Comparison of ENCODE assay signal across 23 mouse cellular contexts in the genomic region with DNA sequence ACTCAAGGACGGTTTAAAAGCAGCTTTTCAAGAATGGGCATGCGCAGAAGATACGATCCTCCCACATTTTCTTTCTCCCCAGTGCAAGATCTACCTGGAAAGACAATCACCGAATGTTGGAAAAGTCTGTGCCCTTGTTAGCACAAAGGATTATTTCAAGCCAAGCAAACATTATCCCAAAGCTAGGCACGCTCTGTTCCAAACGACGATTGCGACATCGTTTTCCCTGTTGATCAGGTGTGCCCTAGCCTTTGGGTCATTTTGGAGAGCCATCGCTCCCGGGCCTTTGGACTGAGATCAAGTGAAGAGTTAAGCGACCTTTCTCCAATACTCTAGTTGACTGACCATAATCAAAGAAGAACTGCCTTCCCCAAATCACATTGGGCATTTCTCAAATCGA. TPM values are rescaled to one million over a fixed set of nuclear protein-coding genes. Genes with fewer than 3 reads are reported as not detected.
A peak's percentile ranks its signal among the peaks of the same experiment; 100 is the strongest.
DNase-seq lines count a peak whose midpoint lies in the region; ATAC-seq and TF ChIP-seq lines count a peak whose summit lies in the region.
"Had no signal": no experiment of that assay in that cellular context is flagged by ENCODE, and none has a peak within 500 bp of the region (broad histone marks: within the 10 kb centered on the region; RNA-seq: fewer than 3 reads in every experiment).

No protein-coding gene starts in this region.

- DNase-seq in liver: peak; percentile 51
- DNase-seq in liver, embryonic 11.5 days (ENCODE audit: low spot score): no peak
- DNase-seq in midbrain, embryonic 11.5 days (ENCODE audit: low spot score, missing footprints): peak; percentile 66
- no peak for DNase-seq in midbrain, postnatal 0 days (ENCODE audit: low spot score)
- DNase-seq in liver, embryonic 13.5 days: no peak
- peak; percentile 63 for DNase-seq in yolk sac, embryonic 10.5 days (ENCODE audit: low spot score)
- DNase-seq in embryo, embryonic 11 days: no peak
- DNase-seq in gastrocnemius, postnatal 10 days: no peak
- DNase-seq: cerebellum, adult 8-10 months; cerebellum, postnatal 25 days; gastrocnemius, postnatal 36 days; heart, adult 2 months; kidney, postnatal 4 days; layer of hippocampus, postnatal 36 days; left cerebral cortex, postnatal 4 days; midbrain, embryonic 14.5 days; right cerebral cortex, postnatal 25 days had no signal

- WGBS in liver, embryonic 11.5 days: 83% methylated on average over 13 of the region's 13 CpGs
- 94% methylated on average over 13 of the region's 13 CpGs for WGBS in midbrain, embryonic 11.5 days
- WGBS in midbrain, postnatal 0 days: 93% methylated on average over 13 of the region's 13 CpGs
- WGBS in liver, embryonic 13.5 days (ENCODE audit: insufficient replicate concordance): 71% methylated on average over 13 of the region's 13 CpGs

- no peaks in the 10 kb centered on the region for H3K36me3 ChIP-seq in liver, embryonic 11.5 days (ENCODE audit: control insufficient read depth, insufficient read depth, low read length)
- H3K36me3 ChIP-seq in midbrain, embryonic 11.5 days (ENCODE audit: control insufficient read depth, insufficient read depth, low read length): no peaks in the 10 kb centered on the region
- no peaks in the 10 kb centered on the region for H3K36me3 ChIP-seq in midbrain, postnatal 0 days (ENCODE audit: insufficient read depth, low read length)
- H3K36me3 ChIP-seq in liver, embryonic 13.5 days: no peaks in the 10 kb centered on the region
- H3K36me3 ChIP-seq: forebrain, embryonic 15.5 days; heart, embryonic 12.5 days; hindbrain, embryonic 15.5 days; intestine, embryonic 15.5 days; stomach, embryonic 15.5 days had no signal

- H3K4me2 ChIP-seq in liver, embryonic 11.5 days: no peak overlapping the region
- H3K4me2 ChIP-seq in midbrain, embryonic 11.5 days: no peak overlapping the region
- H3K4me2 ChIP-seq in midbrain, postnatal 0 days (ENCODE audit: low read depth, low read length, poor library complexity, severe bottlenecking): no peak overlapping the region
- H3K4me2 ChIP-seq in liver, embryonic 13.5 days: no peak overlapping the region
- H3K4me2 ChIP-seq: forebrain, embryonic 15.5 days; heart, embryonic 12.5 days; hindbrain, embryonic 15.5 days; intestine, embryonic 15.5 days; stomach, embryonic 15.5 days had no signal

- no peak for ATAC-seq in liver, embryonic 11.5 days (replicated peaks; ENCODE audit: low FRiP score)
- no peak for ATAC-seq in midbrain, embryonic 11.5 days (ENCODE audit: low FRiP score)
- no peak for ATAC-seq in midbrain, postnatal 0 days (ENCODE audit: low FRiP score)
- peak; percentile 63 for ATAC-seq in liver, embryonic 13.5 days (ENCODE audit: low read depth)
- ATAC-seq: forebrain, embryonic 15.5 days; intestine, embryonic 15.5 days had no signal

- H3K4me3 ChIP-seq in liver, embryonic 11.5 days (ENCODE audit: low read depth, low read length): no peak overlapping the region
- no peak overlapping the region for H3K4me3 ChIP-seq in midbrain, embryonic 11.5 days (ENCODE audit: low read depth, low read length)
- H3K4me3 ChIP-seq in midbrain, postnatal 0 days (ENCODE audit: low read depth, low read length): no peak overlapping the region
- H3K4me3 ChIP-seq in liver, embryonic 13.5 days (replicated peaks): no peak overlapping the region
- H3K4me3 ChIP-seq: forebrain, embryonic 15.5 days; heart, adult 2 months; heart, embryonic 12.5 days; hindbrain, embryonic 15.5 days; intestine, embryonic 15.5 days; stomach, embryonic 15.5 days had no signal

- H3K27me3 ChIP-seq in liver, embryonic 11.5 days (replicated peaks; ENCODE audit: control insufficient read depth, insufficient read depth, low read length): no peaks in the 10 kb centered on the region
- no peaks in the 10 kb centered on the region for H3K27me3 ChIP-seq in midbrain, embryonic 11.5 days (ENCODE audit: control insufficient read depth, insufficient read depth, low read length)
- no peaks in the 10 kb centered on the region for H3K27me3 ChIP-seq in midbrain, postnatal 0 days (ENCODE audit: insufficient read depth, low read length)
- no peaks in the 10 kb centered on the region for H3K27me3 ChIP-seq in liver, embryonic 13.5 days
- H3K27me3 ChIP-seq: forebrain, embryonic 15.5 days; heart, embryonic 12.5 days; hindbrain, embryonic 15.5 days; intestine, embryonic 15.5 days; stomach, embryonic 15.5 days had no signal

- H3K27ac ChIP-seq in liver, embryonic 11.5 days (ENCODE audit: low read depth, low read length): no peak overlapping the region
- no peak overlapping the region for H3K27ac ChIP-seq in midbrain, embryonic 11.5 days (ENCODE audit: low read depth, low read length)
- H3K27ac ChIP-seq in midbrain, postnatal 0 days (ENCODE audit: low read depth, low read length): no peak overlapping the region
- H3K27ac ChIP-seq in liver, embryonic 13.5 days: peak overlapping the region; percentile 54; the same call in 1 of the 2 replicates
- H3K27ac ChIP-seq: forebrain, embryonic 15.5 days; heart, adult 2 months; hindbrain, embryonic 15.5 days; intestine, embryonic 15.5 days; macrophage; stomach, embryonic 15.5 days had no signal

- peaks cover 4% of the 10 kb centered on the region; the same call in 1 of the 2 replicates for H3K4me1 ChIP-seq in liver, embryonic 11.5 days (replicated peaks; ENCODE audit: control insufficient read depth, insufficient read depth, low read length)
- no peaks in the 10 kb centered on the region for H3K4me1 ChIP-seq in midbrain, embryonic 11.5 days (ENCODE audit: control insufficient read depth, insufficient read depth, low read length)
- H3K4me1 ChIP-seq in midbrain, postnatal 0 days (ENCODE audit: insufficient read depth, low read length): no peaks in the 10 kb centered on the region
- H3K4me1 ChIP-seq in liver, embryonic 13.5 days (replicated peaks): peaks cover 4% of the 10 kb centered on the region
- H3K4me1 ChIP-seq: forebrain, embryonic 15.5 days; heart, embryonic 12.5 days; hindbrain, embryonic 15.5 days; intestine, embryonic 15.5 days; stomach, embryonic 15.5 days had no signal

- no peak for TF ChIP-seq CTCF in midbrain, postnatal 0 days (IDR thresholded peaks at IDR 0.05)

- no peak overlapping the region for H3K9ac ChIP-seq in liver, embryonic 11.5 days (ENCODE audit: low read depth, low read length)
- H3K9ac ChIP-seq in midbrain, embryonic 11.5 days (ENCODE audit: low read length): no peak overlapping the region
- H3K9ac ChIP-seq in midbrain, postnatal 0 days (replicated peaks; ENCODE audit: low read length, poor library complexity, severe bottlenecking): no peak overlapping the region
- no peak overlapping the region for H3K9ac ChIP-seq in liver, embryonic 13.5 days
- H3K9ac ChIP-seq: forebrain, embryonic 15.5 days; heart, embryonic 12.5 days; hindbrain, embryonic 15.5 days; intestine, embryonic 15.5 days; stomach, embryonic 15.5 days had no signal

- no peaks in the 10 kb centered on the region for H3K9me3 ChIP-seq in liver, embryonic 11.5 days (ENCODE audit: control insufficient read depth, low read length)
- no peaks in the 10 kb centered on the region for H3K9me3 ChIP-seq in midbrain, embryonic 11.5 days (ENCODE audit: control insufficient read depth, low read length)
- no peaks in the 10 kb centered on the region for H3K9me3 ChIP-seq in midbrain, postnatal 0 days (ENCODE audit: low read length)
- no peaks in the 10 kb centered on the region for H3K9me3 ChIP-seq in liver, embryonic 13.5 days (replicated peaks)
- H3K9me3 ChIP-seq: forebrain, embryonic 15.5 days; heart, embryonic 12.5 days; hindbrain, embryonic 15.5 days; intestine, embryonic 15.5 days; stomach, embryonic 15.5 days had no signal

RNA-seq across cellular contexts. Expression of a gene that starts 30.1 kb away (rescaled TPM):
- polyA plus RNA-seq in liver, embryonic 11.5 days (2014; fragmentation: Nextera tagmentation; extraction: Ambion mirVana): 0.79 and 1.5 TPM in 2 replicates
- polyA plus RNA-seq in midbrain, embryonic 11.5 days (2014; fragmentation: Nextera tagmentation; extraction: Ambion mirVana): 3.2 and 4.2 TPM in 2 replicates
- total RNA-seq in midbrain, postnatal 0 days (2014; rRNA removed): 23.0 and 38.6 TPM in 2 replicates
- 10.1 and 13.7 TPM in 2 replicates for polyA plus RNA-seq in midbrain, postnatal 0 days (2015; fragmentation: Nextera tagmentation; extraction: Ambion mirVana)
- polyA plus RNA-seq in liver, embryonic 13.5 days (2015; fragmentation: Nextera tagmentation; extraction: Ambion mirVana): 0.29 and 0.58 TPM in 2 replicates
- 10 to 100 TPM; 13.4 to 13.5 TPM for total RNA-seq in gastrocnemius, postnatal 10 days (2021)

RNA-seq across cellular contexts. Expression of a gene that starts 31.3 kb away (rescaled TPM):
- polyA plus RNA-seq in liver, embryonic 11.5 days (2014; fragmentation: Nextera tagmentation; extraction: Ambion mirVana): 14.8 and 15.0 TPM in 2 replicates
- 37.1 and 38.7 TPM in 2 replicates for polyA plus RNA-seq in midbrain, embryonic 11.5 days (2014; fragmentation: Nextera tagmentation; extraction: Ambion mirVana)
- 12.3 and 14.9 TPM in 2 replicates for total RNA-seq in midbrain, postnatal 0 days (2014; rRNA removed)
- 10.1 and 10.6 TPM in 2 replicates for polyA plus RNA-seq in midbrain, postnatal 0 days (2015; fragmentation: Nextera tagmentation; extraction: Ambion mirVana)
- polyA plus RNA-seq in liver, embryonic 13.5 days (2015; fragmentation: Nextera tagmentation; extraction: Ambion mirVana): 4.4 and 6.5 TPM in 2 replicates
- total RNA-seq in gastrocnemius, postnatal 10 days (2021): 10 to 100 TPM; 25.2 to 31.6 TPM

Comparison
In these comparisons a context has a peak if more than half of its experiments do, and no peak if none do; other contexts are left out.
1. DNase-seq: peak in liver (single experiment), midbrain, embryonic 11.5 days (single experiment) and yolk sac, embryonic 10.5 days (single experiment); none in liver, embryonic 11.5 days (single experiment), midbrain, postnatal 0 days (single experiment), liver, embryonic 13.5 days (single experiment), embryo, embryonic 11 days (single experiment) and gastrocnemius, postnatal 10 days (single experiment).